Mouse (Mus musculus) ES-Bruce4 (cell line): ENCODE results near the gene Rrp12. TPM values are rescaled to one million over a fixed set of nuclear protein-coding genes. Genes with fewer than 3 reads are reported as not detected.

Experiments
- H3K27ac ChIP-seq: 2 replicates; pipeline ENCODE4 v1.5.1; 2012; ENCODE audit warnings: low read length, inconsistent platforms; ENCODE audit not compliant: insufficient read depth
- H3K27me3 ChIP-seq: 2 replicates; pipeline ENCODE4 v1.6.1; 2012; ENCODE audit warnings: mild to moderate bottlenecking, low read length, inconsistent platforms; ENCODE audit not compliant: control insufficient read depth, poor library complexity, insufficient read depth, severe bottlenecking
- H3K36me3 ChIP-seq: 2 replicates; pipeline ENCODE4 v1.6.1; 2012; ENCODE audit warnings: inconsistent platforms, mild to moderate bottlenecking, low read length, moderate library complexity; ENCODE audit not compliant: control insufficient read depth, poor library complexity, insufficient read depth, severe bottlenecking
- H3K4me1 ChIP-seq: one replicate; pipeline ENCODE4 v1.8.1; 2011; ENCODE audit warnings: low read length; ENCODE audit not compliant: control insufficient read depth, insufficient read depth
- H3K4me3 ChIP-seq: 2 replicates; pipeline ENCODE4 v1.5.1; 2011; ENCODE audit warnings: low read depth, mild to moderate bottlenecking, low read length
- H3K9ac ChIP-seq: 2 replicates; pipeline ENCODE4 v1.6.1; 2012; ENCODE audit warnings: low read depth, mild to moderate bottlenecking, inconsistent platforms; ENCODE audit not compliant: poor library complexity, severe bottlenecking
- H3K9me3 ChIP-seq: replicated peaks from 2 replicates; pipeline ENCODE4 v1.6.1; 2012; ENCODE audit warnings: mild to moderate bottlenecking, low read length, inconsistent platforms; ENCODE audit not compliant: control insufficient read depth, poor library complexity, insufficient read depth, severe bottlenecking
- CTCF ChIP-seq: IDR thresholded peaks from one replicate; pipeline ENCODE4 v1.8.1; 2011; ENCODE audit warnings: low read depth, low read length
- EP300 ChIP-seq: IDR thresholded peaks from 2 replicates; pipeline ENCODE4 v1.6.1; 2011; ENCODE audit warnings: low read depth, low read length; ENCODE audit not compliant: insufficient read depth
- POLR2A ChIP-seq: IDR thresholded peaks from one replicate; pipeline ENCODE4 v1.8.1; 2011; ENCODE audit warnings: low read length; ENCODE audit not compliant: insufficient read depth
- polyA plus RNA-seq: library from polyadenylated mRNA; stranded (reverse); fragments of >200 nt; gene quantifications from 2 replicates; pipeline ENCODE4 v1.2.4, GENCODE M21; 2011; ENCODE audit warnings: low read depth; ENCODE audit not compliant: missing spikeins, insufficient read depth, insufficient read length

The Rrp12 gene
- polyA plus RNA-seq, 1 experiment: 24.5 TPM

DNA sequence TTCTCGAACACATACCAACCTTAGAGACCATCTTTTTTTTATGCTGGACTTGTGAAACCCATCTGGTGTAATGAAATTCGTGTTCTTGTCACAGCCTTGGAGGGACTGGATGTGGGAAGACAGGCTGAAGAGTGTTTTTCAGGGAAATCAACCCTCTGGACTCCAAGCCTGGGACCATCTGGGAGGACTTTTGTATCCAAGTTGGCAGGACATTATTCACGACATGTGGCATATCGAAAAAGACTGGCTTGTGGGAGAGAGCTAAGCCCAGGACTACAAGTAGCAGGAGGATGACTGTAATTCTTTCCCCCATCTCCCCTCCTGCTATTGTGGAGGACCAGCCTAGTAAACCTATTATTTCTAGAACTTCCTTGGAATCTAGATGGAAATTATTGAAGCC, 53.8 kb downstream of the Rrp12 start:
- Histone ChIP-seq H3K27ac (no peak overlapping the region), H3K36me3 (no peaks in the 10 kb centered on the region), H3K9ac (no peak overlapping the region), H3K4me3 (no peak overlapping the region), H3K27me3 (peaks cover 2% of the 10 kb centered on the region; the same call in 1 of the 2 replicates), H3K4me1 (no peaks in the 10 kb centered on the region), H3K9me3 (no peaks in the 10 kb centered on the region)
- TF ChIP-seq CTCF (no peak), EP300 (no peak), POLR2A (no peak)

DNA sequence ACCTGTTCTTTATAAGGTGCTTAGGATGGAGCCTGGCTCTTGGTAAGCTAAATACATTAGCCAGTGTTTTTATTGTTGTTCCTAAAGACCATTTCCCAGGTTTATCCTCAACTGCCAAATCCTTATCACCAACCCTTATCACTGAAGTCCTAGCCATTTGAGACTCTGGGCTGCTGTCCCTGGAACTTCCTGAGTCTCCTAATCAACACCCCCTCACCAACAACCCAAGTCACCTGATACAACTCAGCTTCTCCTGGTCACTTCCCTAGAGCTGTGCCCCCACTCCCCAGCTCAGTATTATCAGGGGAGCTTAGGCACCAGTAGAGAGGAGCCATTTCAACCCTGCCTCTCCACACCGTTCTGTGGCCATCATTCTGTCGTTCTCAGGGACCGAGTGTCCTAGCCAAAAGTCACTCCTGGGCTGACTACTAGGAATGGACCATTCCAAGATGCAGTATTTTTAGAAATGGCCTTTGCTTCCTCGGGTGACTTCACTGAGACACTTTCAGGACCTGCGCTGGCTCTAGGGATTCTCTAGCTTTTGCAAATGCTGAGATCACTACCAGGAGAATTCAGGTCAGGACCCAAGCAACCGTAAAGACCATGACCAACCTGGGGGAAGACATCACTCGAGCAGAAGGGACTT, 54.7 kb downstream of the Rrp12 start:
- Histone ChIP-seq H3K27ac (no peak overlapping the region), H3K9me3 (no peaks in the 10 kb centered on the region), H3K27me3 (peaks cover 2% of the 10 kb centered on the region; the same call in 1 of the 2 replicates), H3K36me3 (no peaks in the 10 kb centered on the region), H3K9ac (no peak overlapping the region), H3K4me3 (no peak overlapping the region), H3K4me1 (no peaks in the 10 kb centered on the region)
- TF ChIP-seq EP300 (no peak), CTCF (no peak), POLR2A (no peak)

DNA sequence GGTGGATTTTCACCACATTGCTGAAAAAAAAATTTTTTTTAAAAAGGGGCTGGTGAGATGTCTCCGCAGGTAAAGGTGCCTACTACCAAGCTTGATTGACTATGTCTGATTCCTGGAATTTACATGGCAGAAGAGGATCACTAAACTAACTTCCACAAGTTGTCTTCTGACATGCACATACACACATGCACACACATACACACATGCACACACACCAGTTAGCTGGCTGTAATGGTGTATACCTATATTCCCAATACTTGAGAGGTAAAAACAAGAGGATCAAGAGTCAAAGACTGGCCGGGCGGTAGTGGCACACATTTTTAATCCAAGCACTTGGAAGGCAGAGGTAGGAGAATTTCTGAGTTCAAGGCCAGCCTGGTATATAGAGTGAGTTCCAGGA, 56.3 kb downstream of the Rrp12 start:
- H3K4me1 ChIP-seq: no peaks in the 10 kb centered on the region
- TF ChIP-seq POLR2A (no peak), CTCF (no peak), EP300 (no peak)
- H3K27ac ChIP-seq: no peak overlapping the region
- H3K9me3 ChIP-seq: no peaks in the 10 kb centered on the region
- H3K9ac ChIP-seq: no peak overlapping the region
- no peaks in the 10 kb centered on the region for H3K36me3 ChIP-seq
- no peaks in the 10 kb centered on the region for H3K27me3 ChIP-seq
- H3K4me3 ChIP-seq: no peak overlapping the region

DNA sequence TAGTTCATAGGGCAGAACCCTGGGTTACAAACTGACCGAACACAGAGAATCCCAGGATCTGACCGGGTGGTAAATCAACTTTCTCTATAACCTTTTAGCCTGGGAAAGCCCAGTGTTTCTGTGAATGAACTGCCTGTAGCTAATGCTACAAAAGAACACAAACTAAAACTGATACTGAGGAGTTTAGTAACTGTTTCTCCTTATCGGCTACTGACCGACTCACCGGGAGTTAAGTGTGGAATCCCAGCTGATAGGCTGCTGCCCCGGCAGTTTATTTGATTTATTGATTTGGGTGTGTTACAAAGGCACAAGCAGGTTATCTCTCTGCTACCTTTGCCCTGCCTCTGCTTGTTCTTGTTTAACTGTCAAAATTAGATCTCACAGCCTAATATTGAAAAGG, 57.2 kb downstream of the Rrp12 start:
- TF ChIP-seq EP300 (no peak), POLR2A (no peak), CTCF (no peak)
- Histone ChIP-seq H3K4me1 (no peaks in the 10 kb centered on the region), H3K9me3 (no peaks in the 10 kb centered on the region), H3K36me3 (no peaks in the 10 kb centered on the region), H3K4me3 (no peak overlapping the region), H3K27ac (no peak overlapping the region), H3K9ac (no peak overlapping the region), H3K27me3 (no peaks in the 10 kb centered on the region)

GRCm38 (mm10) chr19:41837917-41838261, 58.1 kb downstream of the Rrp12 start:
- Histone ChIP-seq H3K36me3 (no peaks in the 10 kb centered on the region), H3K27me3 (no peaks in the 10 kb centered on the region), H3K4me3 (no peak overlapping the region), H3K9me3 (no peaks in the 10 kb centered on the region), H3K4me1 (no peaks in the 10 kb centered on the region), H3K9ac (no peak overlapping the region), H3K27ac (no peak overlapping the region)
- no peak for TF ChIP-seq EP300
- TF ChIP-seq CTCF: no peak
- no peak for TF ChIP-seq POLR2A

- Histone ChIP-seq H3K27ac (no peak overlapping the region), H3K27me3 (no peaks in the 10 kb centered on the region), H3K9ac (no peak overlapping the region), H3K4me3 (no peak overlapping the region), H3K4me1 (no peaks in the 10 kb centered on the region), H3K9me3 (no peaks in the 10 kb centered on the region), H3K36me3 (no peaks in the 10 kb centered on the region)
- TF ChIP-seq EP300: no peak
- TF ChIP-seq POLR2A: no peak
- no peak for TF ChIP-seq CTCF
Observed at GRCm38 (mm10) chr19:41837194-41837916, 58.6 kb downstream of the Rrp12 start.
